Mouse (Mus musculus) layer of hippocampus, postnatal 10 days (tissue): ENCODE results near the gene Itpk1. TPM values are rescaled to one million over a fixed set of nuclear protein-coding genes. Genes with fewer than 3 reads are reported as not detected.
"Not testable (repeated sequence)": the region's sequence is repeated elsewhere in the genome, so short reads cannot be mapped to it uniquely, and the experiment has no call there.

ENCODE experiments used
- DNase-seq, 2 experiments: peaks; one replicate each; pipeline ENCODE4 v3.0.0; 2021; ENCODE audit warnings: low spot score in 2 of 2
- total RNA-seq, 2 experiments: library from RNA; stranded (reverse); gene quantifications; 2 replicates each; pipeline ENCODE4 v1.2.3; 2021

The Itpk1 gene
- total RNA-seq, 2 experiments from 2014 or later, result 49.4 to 52.8 TPM

DNA sequence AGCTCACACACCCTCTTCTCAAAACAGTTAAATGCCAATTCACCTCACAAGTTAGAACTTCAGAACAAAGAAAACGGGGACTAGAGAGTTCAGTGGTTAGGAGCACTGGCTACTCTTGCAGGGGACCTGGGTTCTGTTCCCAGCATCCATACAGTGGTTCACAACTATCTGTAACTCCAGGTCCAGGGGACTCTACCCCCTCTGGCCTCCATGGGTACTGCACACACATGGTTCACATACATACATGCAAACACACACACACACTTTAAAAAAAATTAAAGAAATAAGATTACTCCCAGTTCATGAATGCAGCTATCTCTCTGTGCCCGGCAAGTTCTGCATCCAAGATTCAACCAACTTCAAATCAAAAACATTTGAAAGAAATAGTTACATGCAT is 40.7 kb downstream of the Itpk1 start:
- DNase-seq, result no peak

DNA sequence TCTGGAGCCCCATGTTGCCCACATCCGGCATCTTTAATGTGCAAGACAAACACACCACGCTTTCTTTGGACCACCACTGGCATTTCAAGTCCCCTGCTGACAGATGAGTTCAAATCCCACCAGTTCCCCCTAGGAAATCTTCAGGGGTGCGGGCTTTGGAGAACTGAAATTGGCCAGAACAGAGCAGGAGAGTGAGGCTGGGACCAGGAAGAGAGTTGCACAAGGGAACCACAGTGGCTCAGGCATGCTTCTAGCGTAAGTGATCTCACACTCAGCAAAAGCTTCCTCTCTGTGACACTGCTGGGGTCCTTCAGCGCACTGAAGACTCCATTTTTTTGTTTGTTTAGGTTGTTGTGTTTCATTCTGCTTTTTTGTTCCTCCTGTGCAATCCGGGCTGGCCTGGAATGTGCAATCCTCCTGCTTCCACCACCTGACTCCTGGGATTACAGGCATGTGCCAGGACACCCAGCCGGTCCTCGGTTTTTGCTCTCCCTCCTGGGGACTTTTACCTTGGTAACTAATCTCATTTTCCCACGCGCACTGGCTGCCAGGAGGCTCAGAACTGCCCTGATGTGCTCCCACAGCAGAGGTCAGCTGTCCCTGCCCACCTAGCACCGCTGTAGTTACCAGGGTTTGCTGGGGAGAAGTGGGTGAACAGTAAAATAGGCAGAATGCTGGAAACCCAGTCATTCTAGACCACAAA is 41.2 kb downstream of the Itpk1 start:
- DNase-seq, result no peak

DNA sequence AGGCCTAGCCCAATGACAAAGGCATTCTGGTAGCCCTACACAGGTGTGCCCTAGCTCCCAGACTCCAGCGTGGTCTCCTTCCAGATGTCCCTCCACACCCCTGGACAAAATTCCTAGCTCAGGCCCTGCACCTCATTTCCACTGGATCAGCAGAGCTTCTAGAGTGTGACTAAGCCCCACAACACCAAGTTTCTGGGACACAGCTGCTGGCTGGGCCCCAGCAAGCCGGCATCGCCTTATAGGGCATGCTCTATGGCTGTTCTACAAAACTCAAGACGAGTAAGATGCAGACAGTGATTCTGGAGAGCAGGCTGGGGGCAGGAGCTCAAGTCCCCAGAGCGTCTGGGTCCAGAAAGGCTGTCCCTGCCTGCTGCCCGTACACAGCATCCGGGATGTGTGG is 43.0 kb downstream of the Itpk1 start:
- DNase-seq, result no peak

DNA sequence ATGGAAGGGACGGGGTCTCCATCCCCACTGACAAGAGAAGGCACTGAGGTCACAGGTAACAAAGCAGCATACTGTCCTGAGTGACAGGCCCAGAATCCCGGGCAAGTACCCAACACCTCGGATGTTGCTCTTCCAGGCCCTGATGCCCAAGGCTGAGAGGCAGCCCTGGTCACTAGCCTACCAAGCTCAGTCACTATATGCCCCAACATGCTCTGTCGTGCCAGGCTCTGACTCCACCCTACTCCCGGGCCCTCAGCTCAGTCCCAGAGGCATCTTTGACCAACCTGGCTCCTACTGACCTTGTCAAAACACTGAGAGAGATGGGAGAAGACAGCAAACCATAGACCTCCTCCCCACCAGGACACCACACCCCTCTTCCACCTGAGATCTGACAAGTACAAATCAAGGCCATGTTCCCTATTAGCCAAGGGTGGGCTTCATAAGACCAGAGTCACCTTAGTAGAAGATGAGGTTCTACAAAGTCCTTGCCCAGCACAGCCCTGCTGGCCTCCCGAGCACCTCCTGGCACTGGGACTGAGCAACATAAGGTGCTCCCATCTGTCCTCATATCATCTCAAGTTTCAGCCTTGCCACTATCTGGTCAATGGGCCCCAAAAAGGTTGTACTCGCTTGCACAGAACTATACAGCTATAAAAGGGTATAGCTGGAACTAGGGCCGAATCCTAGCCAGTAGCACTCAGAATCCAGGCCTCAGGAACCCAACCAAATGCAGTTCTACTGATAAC is 43.7 kb downstream of the Itpk1 start:
- no peak for DNase-seq

DNA sequence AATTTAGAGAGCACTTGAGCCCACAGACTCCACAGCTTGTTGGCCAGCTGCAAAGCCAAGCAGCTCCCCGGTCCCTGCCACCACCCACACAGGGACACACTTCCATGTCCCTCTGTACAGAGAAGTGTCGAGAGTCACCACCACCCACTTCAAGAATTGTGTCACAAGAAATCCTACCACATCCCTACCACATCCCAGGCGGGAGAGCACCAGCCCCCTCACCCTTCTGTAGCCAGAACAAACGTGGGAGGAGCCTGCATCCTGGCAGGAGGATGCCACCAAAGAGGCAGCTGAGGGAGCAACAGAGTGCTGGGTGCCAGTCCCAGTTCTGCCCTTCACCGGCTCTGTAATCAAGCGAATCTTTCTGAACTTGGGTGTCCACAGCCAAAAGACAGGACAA is 51.7 kb downstream of the Itpk1 start:
- DNase-seq, result peak in 1 of 2 experiments; percentile 45

DNA sequence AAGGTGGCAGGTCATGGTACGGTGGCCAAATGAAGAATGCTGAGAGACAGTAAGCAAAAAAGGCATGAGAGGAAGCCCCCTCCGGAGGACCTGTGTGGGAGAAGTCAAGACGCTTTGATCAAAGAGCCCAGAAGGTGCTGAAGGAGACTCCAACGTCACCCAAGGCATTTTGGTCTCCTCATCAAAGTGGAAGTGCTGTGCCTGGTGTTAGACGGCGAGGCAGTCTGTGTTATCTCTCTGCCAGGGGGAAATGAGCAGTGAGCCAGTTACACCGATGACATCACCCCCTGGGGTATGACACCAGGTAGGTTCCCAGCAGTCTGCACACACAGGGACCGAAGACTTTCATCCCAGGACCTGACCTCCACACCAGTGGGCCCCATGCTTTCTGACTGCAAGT is 52.3 kb downstream of the Itpk1 start:
- no peak for DNase-seq

DNA sequence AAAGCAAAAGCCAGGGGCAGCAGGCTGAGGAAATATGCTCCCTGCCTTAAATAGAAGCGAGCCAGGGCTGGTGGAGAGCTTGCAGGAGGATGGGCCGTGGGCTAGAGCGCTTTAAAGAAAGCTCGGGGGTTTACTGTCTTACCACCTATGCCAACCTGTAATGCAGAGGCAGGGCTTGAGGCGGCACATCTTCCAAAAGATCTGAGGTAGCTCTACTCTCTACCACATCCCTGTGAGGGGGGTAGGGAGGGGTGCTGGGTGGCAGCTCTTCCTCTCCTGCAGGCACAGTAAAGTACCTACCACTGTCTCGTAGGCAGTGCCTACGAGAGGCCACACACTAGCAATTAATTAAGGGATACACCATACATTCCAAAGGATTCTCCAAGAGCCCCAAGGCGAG is 52.9 kb downstream of the Itpk1 start:
- DNase-seq, result no peak

DNA sequence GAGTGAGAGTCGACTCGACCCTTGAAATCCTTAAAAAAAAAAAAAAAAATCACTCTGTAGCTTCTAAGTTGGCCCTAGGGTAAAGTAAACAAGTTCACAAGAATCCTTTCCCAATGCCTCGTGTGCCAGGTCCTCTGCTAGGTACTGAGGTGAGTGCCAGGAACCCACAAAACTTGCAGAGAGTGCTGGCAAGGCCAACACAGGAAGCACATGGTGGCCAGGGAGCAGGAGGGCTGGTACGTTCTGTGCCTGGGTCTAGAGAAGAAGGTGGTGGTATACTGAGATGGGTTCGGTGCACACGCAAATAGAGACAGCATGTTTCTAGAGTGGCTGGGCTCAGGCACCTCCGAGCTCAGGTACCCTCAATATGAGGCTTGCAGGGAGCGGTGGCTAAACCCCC is 53.3 kb downstream of the Itpk1 start:
- no peak for DNase-seq

DNA sequence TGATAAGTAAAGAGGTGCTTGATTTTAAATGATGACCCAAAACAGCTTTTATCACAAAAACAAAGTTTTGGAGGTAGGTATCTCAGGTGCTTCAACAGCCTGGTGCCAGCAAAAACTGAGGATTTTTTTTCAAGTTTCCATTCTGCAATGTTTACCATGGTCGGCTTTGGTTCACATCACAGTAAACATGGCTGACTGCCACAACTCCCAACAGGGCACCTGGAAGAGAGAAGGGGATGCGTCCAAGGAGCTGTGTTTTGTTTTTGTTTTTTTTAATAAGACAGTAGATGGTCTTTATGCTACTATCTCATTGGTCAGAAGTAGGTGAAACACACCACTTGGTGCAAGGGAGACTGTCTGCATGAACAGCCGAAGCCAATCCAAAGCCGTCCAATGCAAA is 54.1 kb downstream of the Itpk1 start:
- DNase-seq, result no peak

DNA sequence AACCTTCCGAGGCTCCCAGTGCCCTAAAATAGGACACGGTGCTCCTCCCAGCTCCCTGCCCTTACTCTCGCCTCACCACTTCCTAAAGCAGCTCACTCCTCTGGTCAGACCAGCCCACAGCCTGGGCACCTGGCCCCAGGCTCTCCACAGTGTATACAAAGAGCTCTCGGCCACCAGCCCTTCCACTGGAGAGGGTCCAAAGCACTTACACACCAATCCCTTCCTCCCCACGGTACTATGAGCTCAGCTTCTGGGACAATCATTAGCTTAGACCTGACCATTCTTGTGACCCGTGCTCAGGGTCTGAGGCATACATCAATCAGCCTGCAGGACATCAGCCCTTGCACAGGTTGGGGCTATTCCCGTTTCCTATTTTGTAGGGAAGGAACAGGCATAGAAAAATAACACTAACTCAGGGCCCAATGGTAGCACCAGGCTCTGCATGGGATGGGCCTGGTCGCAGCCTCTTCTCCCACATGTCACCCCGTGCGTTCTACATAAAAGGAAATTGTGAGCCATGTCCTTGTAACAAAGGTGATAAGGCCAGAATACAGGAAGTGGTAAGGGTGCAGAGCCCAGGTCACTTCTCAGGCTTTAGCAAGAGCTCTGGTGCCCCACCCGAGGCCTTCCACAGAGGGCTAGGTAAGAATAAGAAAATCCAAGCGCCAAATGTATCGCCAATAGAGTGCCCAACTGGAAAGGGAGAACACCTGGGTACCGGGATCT is 56.7 kb downstream of the Itpk1 start:
- no peak for DNase-seq

DNA sequence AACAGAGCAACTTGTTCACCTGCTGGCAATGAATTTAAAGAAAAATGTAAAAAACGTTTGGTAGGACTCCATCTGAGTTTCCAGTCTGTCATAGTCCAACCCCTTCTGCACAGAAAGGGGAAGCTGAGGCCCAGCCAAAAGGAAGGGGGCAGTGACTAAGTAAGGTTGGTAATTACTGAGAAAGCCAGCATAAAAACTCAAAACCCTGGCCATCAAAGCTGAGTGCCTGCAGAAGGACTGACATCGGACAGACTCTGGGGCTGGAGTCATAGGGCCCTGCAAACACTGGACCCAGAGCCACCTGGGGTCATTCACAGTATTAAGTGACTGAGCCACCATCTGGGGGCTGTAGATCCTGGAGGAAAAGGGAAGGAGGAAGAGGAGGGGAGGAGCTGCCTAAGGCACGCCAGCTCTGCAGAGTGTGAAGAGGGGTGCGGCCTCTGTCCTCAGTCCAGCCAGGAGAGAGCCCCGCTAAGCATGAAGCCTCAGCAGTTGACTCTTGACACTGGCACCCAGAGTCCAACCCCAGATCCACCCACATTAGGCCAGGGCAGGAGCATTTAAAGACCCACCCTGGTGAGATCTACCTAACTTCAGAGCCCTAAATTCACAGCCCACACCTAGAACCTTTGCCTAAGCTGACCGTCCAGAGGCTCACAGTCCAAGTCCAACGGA is 58.0 kb downstream of the Itpk1 start:
- no peak for DNase-seq

DNA sequence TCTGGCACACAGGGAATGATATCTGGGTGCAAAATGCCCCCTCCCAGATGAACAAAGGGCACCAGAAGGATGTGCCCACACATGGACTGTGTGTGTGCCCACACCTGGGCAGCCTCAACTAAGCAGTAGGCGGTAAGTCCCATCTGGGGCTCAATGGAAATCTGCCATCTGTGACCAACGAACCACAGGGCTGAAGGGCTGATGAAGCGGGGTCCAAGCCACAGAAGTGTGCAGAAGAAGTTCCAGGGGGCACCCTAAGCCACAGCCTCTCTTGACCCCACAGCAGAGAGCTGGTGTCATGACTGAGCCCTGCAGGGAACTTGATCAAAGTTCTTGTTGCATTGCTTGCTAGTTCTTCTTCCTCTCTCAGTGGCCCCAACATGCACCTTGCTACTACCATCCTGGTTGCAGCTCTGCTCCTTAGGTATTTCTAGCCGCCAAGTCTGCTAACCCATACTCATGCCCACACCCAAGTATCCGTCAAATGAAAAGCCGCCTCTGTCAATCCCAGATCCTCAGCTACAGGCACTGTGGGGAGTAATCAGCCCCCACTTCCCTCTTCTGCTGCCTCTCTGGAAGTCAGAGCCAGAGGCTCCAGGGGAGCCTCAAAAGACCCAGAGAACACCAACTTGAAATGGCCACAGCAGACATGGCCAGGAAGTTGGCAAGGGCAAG is 58.7 kb downstream of the Itpk1 start:
- no peak for DNase-seq

DNA sequence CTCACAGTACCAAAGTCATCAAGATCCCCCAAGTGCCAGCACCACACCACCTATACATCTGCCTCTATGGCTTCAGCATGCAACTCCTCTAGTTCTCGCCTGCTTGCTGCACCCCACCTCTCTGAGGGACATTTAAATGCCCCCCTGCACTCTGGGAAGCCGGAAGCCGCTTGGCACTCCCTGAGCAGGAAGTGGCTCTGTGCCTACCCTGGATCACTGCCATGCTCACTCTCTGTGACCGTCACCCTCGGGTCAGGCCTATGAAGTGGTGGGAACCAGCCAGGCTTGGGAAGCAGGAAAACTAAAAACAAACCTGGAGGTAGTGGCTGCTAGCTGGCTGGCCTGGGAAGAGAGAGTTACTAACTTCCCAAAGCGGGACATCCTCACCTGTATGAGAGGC is 61.4 kb downstream of the Itpk1 start:
- peak in 1 of 2 experiments; percentile 46 for DNase-seq

DNA sequence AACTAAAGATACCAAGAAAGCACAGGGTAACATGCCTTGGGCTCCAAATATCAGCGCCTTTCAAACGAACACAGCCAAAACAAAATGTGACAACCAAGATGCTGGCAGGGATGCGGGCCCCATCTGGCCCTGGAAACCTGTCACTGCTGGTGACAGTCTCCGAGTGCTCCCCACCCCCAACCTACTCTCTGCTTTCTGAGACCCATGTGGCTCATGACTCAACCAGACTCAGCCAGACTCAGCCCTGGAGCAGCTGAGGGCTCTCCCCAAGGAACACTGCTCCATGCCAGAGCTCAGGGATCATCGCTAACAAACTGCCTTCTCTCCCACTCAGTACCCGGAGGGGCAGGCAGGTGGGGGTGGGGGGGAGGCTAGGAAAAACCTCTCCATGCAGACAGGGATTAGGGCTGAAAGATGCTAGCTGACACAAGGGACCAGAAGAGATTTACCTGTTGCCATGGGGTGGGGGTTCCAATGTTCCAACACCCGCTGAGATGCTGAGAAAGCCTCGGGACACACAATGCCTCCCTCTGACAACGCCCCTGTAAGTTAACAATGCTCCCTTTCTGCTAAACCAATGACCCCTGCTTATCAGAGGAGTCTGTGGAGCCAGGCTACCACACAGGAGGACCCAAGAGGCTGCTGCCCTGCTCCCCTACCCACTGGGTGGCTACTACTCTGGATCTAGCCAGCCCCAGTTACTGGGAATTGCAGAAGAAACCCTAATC is 64.1 kb downstream of the Itpk1 start:
- DNase-seq, result peak; percentile 74 to 76

DNA sequence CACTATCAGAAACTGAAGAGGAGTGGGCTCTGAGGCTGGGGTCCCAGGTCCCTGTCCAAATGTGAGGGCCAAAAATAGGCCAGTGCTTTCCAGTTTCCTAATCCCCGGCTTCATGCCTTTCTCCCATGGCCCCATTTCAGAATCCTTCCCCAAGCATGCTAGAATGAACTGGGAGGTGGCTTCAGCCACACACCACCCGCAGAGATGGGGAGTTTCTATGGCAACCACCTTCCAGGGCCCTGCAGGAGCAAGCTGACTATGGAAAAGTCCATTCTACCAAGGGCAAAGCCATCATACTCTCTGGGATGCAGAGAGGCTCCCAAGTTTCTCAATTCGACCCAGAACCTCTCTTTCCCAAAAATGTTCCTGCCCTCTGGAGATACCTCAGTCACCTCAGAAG is 65.9 kb downstream of the Itpk1 start:
- no peak for DNase-seq

DNA sequence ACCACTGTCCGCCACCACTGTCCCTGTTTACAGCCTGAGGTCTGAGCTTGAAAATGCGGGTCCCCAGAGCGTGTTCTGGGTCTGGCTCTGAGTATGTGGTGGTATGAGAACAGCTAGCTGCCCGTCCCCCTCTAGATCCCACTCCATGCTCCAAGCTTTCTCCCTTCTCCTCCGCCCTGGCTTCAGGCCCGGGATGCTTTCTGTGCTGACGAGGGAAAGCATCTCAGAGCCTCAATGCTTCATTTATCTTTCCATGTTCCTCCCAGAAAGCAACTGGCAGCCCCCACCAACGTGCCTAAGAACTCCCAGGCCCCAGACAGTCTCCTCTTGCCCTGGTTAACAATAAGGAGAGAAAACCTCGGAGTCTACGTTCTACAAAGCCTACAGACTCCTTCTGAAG is 67.5 kb downstream of the Itpk1 start:
- DNase-seq, result no peak

DNA sequence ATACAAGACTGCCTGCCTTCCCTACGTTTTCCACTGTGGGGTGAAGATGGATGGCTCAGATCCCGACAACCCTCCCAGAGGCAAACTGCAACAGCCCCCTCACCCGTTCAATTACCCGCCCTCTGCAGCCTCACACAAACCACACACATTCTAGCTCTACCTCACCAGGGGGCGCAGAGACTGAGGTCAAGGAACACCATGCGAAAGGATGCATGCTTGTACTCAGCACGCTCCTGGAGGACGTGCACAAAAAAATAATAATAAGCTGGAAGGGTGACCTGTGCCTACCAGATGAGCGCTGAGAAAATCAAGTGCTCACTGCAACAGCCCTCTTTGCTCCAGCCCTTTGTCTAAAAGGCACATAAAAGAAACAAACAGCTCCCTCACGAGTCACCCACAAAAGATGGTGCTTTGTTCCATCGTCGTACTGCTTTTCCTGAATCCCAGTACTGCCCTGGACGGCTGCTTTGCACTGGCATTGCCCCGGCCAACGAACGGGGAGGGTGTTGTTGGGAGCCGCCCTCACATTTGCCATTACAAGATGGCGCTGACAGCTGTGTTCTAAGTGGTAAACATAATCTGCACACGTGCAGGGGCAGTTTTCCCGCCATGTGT is 70.2 kb downstream of the Itpk1 start:
- no peak for DNase-seq

DNA sequence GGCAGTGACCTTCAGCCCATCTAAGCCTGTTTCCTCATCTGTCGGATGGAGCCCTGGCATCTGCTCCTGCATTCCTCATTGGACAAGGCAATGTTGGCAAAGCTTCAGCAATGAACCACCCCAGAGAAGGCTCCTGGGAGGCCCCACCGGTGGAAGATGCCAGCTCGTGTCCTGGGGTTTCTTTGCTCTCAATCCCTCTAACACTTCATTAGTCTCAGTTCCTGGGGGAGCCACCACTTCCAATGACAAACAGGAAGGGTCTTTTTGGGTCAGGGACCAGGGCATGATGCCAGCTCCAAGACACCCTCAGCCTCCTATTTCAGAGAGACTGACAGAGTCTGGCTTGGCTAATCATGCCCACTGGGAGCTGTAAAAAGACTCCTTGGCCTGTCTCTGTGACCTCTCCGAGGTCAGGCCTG is 71.6 kb downstream of the Itpk1 start:
- DNase-seq, result peak in 1 of 2 experiments; percentile 34

DNA sequence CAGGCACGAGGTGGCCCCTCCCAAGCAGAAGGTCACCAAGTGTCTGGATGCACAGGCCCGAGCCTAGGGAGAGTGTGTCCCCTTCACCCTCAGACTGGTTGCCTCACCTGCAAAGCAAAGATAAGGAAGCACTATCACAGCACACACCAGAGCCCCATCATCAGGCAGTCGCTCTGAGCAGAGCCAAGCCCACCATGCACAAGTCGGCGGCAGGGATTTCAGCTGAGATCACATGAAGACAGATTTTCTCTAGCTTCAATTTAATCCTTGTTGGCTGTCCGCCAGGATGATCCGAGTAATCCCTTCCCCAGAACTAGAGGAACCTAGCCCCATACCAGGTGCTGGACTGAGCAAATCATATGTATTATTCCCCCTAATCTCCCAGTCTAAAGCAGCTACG is 73.0 kb downstream of the Itpk1 start:
- no peak for DNase-seq

DNA sequence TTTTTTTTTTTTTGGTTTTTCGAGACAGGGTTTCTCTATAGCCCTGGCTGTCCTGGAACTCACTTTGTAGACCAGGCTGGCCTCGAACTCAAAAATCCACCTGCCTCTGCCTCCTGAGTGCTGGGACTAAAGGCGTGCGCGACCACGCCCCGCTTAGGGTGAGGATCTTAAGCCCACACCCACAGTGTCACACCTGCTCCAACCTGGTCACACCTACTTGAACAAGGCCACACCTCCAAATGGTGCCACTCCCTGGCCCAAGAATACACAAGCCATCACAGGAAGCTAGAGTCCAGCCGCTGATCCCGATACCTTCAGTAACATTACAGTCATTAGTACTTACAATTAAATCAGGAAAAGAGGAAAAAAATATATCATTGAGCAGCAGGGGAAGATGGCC is 74.3 kb downstream of the Itpk1 start:
- DNase-seq, result not testable (repeated sequence)
